Mouse (Mus musculus): ENCODE results near the gene Rnasel. TPM values are rescaled to one million over a fixed set of nuclear protein-coding genes. Genes with fewer than 3 reads are reported as not detected.

Gene Rnasel
- polyA plus RNA-seq, 1 experiment from 2014 or later = 32.4 TPM

Other genes with a start within 250 kb of the Rnasel start
- gene Npl, start 199.4 kb upstream of the Rnasel start, polyA plus RNA-seq (2015; fragmentation: Nextera tagmentation; extraction: Ambion mirVana) = 174 and 289 TPM in 2 replicates
- 0.09 and 0.22 TPM in 2 replicates for gene Rgs8, start 96.4 kb upstream of the Rnasel start, polyA plus RNA-seq (2015; fragmentation: Nextera tagmentation; extraction: Ambion mirVana)
- gene Rgs16, start 9.1 kb upstream of the Rnasel start, polyA plus RNA-seq (2015; fragmentation: Nextera tagmentation; extraction: Ambion mirVana) = 5.0 and 5.3 TPM in 2 replicates
- not detected in 2 replicates for gene Rgsl1, start 94.7 kb downstream of the Rnasel start, polyA plus RNA-seq (2015; fragmentation: Nextera tagmentation; extraction: Ambion mirVana)
- 0.07 and 0.10 TPM in 2 replicates for gene Teddm1b, start 124.9 kb downstream of the Rnasel start, polyA plus RNA-seq (2015; fragmentation: Nextera tagmentation; extraction: Ambion mirVana)
- gene Teddm1a, start 142.3 kb downstream of the Rnasel start, polyA plus RNA-seq (2015; fragmentation: Nextera tagmentation; extraction: Ambion mirVana) = not detected in 2 replicates
- gene Glul, start 150.5 kb downstream of the Rnasel start, polyA plus RNA-seq (2015; fragmentation: Nextera tagmentation; extraction: Ambion mirVana) = 61.0 and 66.0 TPM in 2 replicates
- gene Teddm2, start 150.8 kb downstream of the Rnasel start, polyA plus RNA-seq (2015; fragmentation: Nextera tagmentation; extraction: Ambion mirVana) = 0.18 and 0.21 TPM in 2 replicates